Mouse (Mus musculus) thymus, postnatal 36 days (tissue): Measurements from ENCODE around the gene Lrrc15.

Experiments
- DNase-seq, 2 experiments: peaks; one replicate each; pipeline ENCODE4 v3.0.0; 2022; ENCODE audit warnings: mixed read lengths in 2 of 2

The Lrrc15 gene

DNA sequence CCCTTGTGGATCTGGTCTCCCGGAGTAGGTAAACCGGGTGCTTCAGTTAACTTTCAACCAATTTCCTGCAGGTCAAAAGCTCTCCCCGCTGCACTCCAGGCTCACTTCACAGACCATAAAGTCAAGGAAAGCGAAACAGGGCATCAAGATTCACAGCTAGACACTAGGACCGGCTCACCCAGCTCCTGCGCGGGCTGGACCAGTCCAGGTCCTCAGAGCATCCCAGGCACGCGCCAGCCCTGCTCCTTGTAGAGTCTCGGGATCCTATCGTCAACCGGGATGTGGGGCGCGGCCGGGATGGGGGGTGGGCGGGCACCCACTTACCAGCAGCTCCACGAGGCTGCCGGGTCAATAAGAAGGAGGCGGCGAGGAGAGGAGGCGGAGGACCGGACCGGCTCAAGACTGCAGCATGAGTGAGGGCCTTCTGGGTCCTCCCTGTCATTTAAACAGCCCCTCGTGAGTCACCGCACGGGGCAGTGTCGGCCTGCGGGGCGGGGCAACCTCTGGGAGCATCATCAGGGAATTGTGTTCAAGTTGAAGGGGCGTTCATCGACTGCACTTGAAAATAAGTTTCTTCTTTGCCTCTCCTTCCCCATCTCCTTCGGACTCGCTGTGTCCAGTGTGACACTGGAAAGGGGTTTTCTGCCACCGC lies at the start of gene Lrrc15:
Gene Lrrc15, minus strand, starts transcription at position 413 of the 652 bp plus-strand sequence.
- DNase-seq, result no peak

DNA sequence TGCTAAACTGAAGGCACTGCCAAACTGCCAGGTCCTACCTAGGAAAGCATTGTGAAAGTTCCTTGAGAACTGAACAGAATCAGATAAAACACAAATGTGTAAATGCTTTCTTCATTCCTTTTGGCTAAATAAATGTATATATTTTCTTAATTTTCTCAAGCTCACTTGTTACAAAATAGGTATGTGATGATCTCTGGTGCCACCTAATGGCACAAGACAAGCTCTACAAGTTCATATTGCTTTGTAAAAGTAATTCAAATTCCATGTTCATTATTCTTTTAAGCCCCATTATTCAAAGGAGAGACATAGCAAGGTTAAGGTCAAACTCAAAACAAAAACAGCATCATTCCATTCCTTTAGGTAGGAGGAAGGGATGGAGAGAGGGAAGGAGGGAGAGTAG lies 31.2 kb upstream of the Lrrc15 start:
- DNase-seq, result no peak

DNA sequence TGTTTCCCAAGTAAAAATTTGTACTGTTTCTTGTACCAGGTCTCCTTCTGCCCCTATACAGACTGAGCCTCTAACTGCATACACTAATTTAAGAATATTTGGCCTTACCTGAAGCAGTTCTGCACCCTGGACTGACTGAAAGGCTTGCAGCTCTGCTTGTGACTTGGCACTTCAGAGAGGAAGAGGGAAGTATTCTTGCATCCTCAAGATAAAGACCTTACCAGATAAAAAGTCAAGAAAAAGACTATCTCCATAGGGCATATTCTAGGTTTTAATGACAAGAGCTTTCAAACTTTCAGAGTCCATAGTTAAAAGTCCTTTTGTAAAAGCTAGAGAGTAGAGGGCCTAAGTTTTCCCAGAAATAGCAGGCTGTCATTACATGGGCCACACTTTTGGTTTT lies 27.6 kb upstream of the Lrrc15 start, which contains the start of gene Gp5:
Gene Gp5, minus strand, starts transcription at position 133 of the 400 bp plus-strand sequence.
- DNase-seq, result no peak

DNA sequence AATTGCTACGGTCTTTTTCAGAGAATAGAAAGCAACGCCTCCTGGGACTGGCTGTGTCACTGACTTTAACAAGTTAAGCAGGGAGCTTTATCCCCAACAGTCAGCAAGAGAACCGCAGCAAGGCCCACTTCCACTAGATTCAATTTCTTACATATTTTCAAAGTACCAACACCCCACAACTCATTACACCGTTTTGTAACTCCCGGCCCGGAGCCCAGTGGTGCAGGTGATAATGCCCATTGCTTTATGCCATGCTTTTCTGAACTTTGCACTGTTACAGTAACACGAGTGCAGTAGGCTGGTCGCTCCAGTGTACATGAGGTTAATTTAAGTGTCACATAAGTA lies 27.1 kb upstream of the Lrrc15 start:
- no peak for DNase-seq

DNA sequence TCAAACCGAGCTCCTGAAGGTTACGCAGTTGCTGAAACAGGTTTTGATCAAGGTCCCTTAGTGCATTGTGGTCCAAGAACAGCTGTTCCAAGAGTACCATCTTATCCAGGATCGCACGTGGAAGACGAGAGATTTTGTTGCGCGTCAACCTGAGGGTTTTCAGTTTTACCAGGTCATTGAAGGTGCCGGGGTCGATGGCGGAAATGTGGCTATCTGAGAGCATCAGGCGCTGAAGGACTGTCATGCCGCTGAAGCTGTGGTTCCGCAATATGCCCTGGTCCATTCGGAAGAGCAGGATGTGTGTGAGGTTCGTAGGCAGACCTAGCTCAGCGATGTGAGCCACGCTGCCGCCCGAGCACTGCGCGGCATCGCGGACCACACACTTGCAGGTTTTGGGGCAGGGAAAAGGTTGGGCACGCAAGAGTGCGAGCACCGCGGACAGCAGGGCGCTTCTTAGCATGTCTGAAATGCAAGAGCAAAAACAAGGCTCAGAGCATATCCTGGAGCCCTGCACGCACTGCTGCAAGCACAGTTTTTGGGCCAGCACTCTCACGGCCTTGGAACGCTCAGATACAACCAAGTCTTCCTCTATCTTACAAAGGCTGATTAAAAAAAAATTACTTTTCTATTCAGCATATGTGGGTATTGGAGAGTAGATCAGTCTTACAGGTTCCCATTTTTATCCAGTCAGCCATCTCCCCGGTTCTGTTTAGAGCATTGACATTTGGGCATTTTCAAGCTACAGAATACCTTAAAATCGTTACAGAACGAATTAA lies 26.5 kb upstream of the Lrrc15 start:
- DNase-seq, result peak in 1 of 2 experiments; percentile 9

DNA sequence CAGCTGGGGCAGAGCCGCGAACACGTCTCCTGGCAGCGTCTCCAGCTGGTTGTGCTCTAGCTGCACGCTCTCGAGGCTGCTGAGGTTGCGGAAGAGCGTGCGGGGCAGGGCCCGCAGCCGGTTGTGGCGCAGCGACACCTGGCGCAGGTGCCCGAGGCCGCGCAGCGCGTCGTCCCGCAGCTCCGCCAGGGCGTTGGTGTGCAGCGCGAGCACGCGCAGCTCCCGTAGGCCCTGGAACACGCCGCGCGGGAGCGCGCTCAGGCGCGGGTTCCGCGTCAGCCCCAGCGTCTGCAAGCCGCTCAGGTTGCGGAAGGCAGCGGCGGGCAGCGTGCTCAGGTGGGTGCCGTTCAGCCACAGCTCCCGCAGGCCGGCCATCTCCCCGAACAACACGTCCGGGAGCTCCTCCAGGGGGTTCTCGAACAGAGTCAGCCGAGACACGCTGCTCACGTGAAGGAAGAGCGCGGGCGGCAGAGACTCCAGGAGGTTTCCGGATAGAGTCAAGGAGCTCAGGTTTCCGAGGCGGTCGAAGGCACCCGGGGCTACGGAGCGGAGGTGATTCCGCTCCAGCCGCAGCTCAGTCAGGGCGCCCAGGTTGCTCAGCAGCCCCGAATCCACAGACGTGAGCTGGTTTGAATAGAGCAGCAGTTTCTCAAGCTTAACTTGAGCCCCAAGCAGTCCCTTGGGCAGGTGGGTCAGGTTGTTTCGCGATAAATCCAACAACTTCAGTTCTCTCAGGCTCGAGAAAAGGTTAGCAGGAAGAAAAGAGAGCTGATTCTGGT lies 25.7 kb upstream of the Lrrc15 start:
- DNase-seq, result peak; percentile 37 to 47

DNA sequence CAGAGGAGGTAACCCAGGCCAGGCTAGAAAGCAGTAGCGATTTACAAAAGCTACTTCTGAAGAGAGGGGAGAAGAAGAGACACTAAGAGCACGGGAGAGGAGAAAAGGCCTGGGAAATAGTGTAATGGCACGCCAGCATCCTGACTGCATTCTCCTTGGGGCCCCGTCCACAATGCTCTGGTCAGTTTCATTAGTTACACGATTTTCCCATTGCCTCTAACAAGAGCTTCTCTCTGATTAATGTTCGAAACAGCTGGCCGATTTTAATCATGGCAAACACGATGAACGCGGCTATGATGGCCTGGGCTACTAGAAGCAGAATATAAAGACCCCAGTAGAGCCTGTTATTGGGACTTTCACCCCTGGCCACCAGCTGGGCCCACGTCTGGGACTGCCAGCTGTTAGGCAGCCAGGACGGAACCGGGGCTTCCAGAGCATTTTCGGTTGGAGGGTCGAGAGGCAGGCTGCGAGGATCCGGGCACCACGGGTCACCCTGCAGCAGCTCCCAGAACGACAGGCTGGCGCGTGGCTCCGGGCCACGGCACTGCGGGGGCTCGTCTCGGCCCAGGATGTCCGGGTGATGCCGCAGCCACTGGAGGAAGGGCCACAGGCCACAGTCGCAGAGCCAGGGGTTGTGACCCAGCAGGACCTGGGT lies 25.0 kb upstream of the Lrrc15 start:
- DNase-seq, result peak in 1 of 2 experiments; percentile 4

DNA sequence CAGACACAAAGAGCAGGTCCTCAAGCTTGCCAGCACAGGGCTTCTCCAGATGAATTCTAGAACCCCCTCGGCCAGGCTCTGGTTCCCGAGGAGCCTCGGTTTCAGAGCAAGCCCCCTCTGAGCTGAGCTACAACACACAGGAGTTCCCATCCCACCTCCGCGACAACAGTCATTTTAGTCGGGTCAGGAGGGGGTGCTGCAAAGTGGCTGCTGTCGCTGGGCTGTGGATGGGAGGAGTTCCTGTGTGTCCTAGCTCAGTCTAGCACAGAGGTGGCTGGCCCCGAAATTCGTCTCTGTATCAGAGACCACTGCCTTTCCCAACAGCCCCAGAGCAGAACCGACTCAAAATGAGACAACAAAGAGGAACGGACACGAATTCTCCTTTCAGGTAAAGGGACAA lies 24.2 kb upstream of the Lrrc15 start:
- no peak for DNase-seq

DNA sequence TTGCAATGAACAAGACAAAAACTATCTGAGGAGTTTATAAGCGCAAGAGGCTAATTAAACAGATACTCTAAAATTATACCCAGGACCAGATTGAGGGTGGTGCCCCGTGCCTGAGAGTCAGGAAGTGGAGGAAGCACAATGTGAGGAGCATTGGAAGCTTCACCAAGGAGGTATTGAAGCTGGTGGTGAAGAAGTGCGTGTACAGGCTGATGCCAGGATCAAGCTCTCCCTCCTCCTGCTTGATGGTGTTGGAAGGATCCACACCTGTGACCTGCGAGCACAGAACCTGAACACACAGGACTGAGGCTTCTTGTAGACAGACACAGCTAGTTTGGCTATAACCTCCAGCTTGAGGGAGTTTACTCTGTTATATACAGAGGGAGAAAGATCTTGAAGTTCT lies 23.0 kb upstream of the Lrrc15 start:
- no peak for DNase-seq

DNA sequence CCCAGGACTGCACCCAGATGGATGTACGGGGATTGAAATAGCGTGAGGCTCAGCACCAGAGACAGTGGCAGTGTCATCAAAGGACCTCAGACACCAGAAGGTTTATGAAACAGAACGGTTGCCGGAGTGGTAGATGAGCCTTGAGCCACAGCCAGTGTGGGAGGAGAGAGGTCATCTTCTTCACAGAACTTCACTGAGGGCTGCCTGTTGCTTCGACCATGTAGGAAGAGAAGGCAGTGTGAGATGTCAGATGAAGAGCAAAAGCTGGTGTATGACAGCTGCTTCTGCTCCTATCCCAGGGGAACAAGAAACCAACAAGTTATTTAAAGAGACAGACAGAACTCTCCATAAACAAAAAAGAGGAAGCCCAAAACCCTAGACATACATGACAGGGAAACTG lies 21.2 kb upstream of the Lrrc15 start:
- no peak for DNase-seq

DNA sequence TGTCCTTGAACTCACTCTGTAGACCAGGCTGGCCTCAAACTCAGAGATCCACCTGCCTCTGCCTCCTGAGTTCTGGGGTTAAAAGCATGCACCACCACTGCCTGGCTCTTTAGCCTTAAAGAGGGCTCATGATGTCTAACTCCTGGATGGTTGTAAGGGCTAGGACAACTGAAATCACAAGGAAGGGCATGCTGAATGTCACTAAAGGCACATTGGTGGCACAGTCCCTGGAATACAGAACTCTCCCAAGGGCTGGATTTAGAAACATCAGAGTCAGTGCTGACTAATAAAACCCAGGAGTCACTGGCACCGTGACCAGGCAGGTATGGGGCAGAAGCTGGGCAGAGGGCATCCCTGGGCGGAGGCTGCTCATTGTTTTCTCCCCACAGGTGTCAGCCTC lies 20.4 kb upstream of the Lrrc15 start:
- DNase-seq, result no peak

DNA sequence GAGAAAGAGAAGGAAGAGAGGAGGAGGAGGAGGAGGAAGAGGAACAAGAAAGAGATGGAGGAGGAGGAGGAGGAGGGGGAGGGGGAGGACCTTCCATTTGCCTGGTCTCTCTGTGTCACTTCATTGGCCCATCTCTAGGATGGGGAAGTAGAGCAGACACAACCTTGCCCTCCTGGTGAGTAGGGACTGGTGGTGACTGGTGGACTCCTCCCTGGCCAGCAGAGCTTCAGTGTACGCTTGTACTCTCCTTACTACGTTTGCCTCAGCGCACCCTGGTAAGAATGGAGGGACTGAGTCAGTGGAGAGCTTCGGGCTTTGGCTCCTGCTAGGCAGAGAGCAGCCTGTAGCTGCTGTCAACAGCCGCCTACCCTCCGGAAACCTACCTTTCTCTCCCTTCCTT lies 19.6 kb upstream of the Lrrc15 start:
- no peak for DNase-seq

DNA sequence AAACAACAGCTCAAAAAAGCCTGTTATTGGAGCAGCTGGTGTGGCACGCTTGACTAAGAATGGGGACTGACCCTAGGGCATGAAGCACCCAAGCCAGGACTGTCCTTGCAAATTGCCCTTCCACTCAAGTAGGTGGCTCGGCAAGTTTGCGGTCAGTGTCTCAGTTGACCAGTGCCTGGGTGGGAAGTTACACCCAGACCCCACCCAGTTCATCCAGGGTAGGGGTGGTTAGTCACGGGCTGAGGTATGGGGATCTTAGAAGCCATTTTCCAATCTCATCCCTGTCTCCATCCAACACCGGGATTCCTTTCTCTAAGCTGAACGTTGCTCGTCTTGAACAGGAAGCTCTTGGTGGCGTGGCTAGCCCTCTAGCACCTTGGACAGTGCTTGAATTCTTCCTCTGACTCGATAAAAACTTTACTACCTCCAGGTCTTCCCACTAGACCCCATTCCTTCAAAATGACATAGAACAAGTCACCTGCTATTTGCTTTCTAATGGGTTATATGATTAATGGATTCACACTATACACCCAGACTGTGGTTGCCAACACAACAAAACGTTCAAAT lies 16.7 kb upstream of the Lrrc15 start:
- DNase-seq, result no peak

DNA sequence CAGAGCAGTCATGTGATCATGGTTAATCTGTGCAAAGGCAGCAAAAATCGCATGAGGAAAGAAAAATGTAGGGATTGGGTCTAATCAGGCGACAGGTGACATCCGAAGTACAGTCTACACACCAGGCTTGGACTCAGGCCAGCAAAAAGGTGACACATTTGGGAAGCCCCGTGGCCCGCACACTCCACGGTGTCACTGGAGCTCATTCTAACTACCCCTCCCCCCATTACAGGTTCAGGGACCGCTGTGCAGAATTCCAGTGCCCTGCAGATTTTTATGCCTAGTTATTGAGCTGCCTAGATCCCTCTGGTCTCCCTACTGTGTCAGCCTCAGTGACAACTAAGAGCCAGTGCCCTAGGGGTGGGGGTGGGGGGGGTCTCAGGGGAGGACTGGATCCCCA lies 14.4 kb upstream of the Lrrc15 start:
- no peak for DNase-seq

DNA sequence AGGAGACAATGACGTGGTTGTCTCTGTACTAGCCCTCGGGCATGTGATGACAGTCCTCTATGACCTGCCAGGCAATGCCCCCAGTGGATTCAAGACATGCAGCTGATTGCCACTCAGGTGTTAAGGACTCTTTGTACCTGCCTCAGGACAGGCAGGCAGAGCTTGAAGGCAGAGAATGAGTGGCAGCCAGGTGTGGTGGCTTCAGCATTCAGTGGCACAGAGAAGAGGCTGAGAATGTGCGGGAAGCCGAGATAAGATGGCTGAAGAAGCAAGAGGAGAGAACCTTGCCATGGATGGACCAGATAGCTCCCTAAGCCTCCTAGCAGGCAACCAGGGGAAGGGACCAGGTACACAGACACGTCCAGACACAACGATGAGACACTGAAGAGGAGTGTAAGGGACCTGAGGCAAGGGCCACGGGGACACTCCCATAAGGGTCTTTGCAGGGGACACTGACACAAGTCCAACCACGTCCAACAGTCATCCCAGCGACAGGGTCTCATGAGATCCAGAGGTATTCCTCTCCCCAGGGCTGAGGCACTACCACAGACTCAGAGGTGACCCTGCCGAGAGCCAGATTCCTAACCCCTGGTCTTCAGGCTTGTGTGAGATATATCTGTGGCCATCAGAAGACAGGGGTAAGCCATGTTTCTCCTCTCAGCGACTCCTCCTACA lies 13.7 kb upstream of the Lrrc15 start:
- no peak for DNase-seq

DNA sequence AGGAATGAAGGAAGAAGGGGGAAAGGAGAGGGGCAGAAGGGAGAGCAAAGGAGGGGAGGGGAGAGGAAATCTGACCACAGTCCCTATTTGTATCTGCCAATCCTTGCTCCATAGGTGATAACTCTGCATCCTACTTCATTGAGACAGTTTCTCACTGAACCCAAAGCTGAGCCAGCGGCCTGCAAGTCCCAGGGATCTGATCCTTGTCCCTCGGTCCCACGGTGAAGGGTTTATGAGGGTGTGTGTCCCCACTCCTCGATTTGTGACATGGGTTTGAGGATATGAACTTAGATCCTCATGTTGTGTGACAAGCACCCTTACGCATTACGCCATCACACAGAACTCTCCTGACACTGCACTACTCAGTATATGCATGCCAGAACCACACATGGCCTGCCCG lies 12.1 kb upstream of the Lrrc15 start:
- DNase-seq, result no peak

DNA sequence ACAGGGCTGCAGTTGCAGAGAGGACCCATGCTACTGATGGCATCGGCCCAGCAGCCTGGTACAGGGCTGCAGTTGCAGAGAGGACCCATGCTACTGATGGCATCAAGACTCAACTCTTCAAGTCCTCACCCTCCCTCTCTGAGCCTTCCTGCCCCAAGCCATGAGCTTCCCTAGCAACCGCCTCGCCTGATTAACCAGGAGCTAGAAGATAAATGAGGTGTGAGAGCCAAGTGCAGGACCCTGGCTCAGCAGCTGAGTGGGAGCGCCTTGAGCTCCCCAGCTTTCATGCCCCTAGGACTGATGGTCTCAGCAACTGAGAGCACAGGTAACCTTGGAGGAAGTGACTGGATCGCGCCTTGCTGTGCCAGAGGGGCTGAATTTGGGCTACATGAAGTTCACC lies 7.4 kb upstream of the Lrrc15 start:
- DNase-seq, result no peak

DNA sequence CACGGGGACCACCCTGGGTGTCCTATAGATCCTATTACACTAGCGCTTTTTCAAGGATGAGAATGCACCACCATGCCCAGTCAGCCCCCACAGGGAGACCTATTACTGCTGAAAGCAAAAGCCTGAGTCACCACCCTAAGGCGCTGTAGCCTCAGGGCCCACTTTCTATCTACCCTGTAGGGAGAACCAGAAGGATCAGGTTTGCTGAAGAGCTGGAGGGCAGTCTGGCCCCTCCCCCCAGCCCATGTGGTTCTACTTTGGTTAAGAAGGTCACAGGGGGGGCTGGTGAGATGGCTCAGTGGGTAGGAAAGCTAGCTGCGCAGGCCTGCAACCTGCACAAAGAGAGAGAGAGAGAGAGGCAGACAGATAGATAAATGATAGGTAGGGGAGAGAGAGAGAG lies 2.6 kb upstream of the Lrrc15 start:
- no peak for DNase-seq

DNA sequence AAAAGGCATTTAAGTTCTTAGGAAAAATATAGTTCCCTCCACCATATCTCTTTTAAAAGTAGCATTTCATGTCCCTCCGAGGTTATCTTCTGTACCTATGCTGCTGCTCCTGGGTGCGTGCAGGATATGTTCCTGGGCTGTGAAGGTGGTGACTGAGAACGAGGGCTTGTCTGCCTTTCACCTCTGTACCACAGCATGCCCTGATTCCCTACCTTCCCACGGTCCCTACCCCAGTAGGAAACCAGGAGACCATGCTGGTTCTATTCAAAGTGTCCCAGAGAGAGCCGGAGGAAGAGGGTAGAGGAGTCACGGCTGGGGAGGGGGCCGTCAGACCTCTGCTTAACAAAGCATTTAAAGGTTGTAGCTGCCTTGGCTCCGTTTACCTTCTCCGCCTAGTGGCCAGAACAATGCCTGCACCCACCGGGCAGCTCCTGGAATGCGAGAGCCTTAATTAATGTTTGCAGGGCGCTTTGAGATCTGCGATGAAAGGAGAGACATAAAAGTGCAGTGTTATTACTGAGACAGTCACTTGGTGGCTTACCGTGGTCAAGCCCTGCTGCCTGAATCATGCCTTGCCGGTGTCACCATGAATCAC lies 784 bp upstream of the Lrrc15 start:
- DNase-seq, result peak; percentile 42 to 43

DNA sequence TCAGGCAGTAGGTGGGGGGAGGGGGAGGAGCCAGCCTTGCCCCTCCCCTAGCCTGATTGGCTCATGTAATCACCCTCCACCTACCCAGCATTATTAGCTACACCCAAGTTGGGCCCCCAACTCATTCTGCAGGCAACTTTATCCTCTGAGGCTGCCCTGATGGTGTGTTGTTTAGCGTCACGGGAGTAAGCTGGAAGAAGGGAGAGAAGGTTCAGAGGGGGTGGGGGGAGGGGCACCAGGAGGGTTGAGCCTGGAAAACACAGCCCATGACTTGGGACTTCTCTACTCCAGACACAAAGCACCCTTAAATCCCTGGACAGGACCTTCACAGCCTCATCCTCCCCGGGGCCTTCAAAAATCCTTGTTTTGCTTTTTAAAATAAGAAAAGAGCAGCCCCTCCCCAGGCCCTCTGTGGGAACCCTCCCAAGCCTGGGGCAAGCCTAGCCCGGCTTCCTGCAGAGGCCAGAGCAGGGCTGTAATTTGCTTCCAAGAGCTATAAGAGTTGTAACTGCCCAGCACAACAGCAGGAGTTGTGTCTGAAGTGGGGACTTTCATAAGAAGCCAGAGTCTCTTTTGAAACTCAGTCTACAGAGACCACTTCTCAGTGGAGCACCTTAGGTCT lies 2.3 kb downstream of the Lrrc15 start:
- DNase-seq, result no peak

DNA sequence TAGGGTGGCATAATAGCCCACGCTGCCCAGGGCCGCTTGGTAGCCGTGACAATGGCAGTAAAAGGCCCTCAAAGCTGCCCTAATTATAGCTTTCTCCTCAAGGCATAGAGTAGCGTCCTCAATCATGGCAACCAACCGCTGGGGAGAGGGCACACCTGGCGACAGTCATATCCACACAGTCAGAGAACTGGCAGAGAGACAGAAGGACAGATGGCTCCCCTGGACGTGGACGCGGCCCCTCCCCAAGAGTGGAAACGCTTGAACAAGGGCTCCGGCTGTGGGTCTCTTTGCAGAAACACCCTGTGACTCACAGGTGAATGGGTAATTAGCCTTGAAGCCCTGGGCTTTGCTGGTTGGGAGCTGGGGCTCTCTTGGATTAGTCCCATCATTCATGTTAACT lies 4.7 kb downstream of the Lrrc15 start:
- no peak for DNase-seq
